Mouse (Mus musculus) G1E (cell line): ENCODE results near the gene Mecom.

Experiments
- CTCF ChIP-seq: IDR thresholded peaks from 2 replicates; pipeline ENCODE4 v1.5.1; 2012; ENCODE audit warnings: low read depth, low read length, inconsistent platforms, mixed read lengths
- GATA1 ChIP-seq: IDR thresholded peaks from 2 replicates; pipeline ENCODE4 v1.6.1; 2012; ENCODE audit warnings: borderline replicate concordance, low read length, inconsistent platforms, mixed read lengths

DNA sequence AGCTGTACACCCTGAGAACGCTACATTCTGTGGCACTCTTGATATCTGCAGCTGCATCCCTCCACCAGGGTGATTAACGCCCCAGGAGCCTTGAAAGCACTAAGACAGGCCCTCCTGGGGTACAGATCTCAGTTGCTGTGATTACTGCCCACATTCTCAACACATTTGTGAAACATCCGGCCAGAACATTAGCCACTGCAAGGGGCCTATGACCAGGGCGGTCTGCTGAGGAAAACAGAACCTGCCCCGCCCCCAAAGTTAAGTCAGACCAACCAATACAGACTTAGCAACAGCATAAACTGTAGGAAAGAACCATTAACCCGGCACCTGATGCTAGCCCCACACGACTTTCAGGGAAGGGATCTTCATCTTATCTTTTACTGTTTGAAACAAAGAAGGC is 109.8 kb downstream of the Mecom start:
- no peak for TF ChIP-seq CTCF
- TF ChIP-seq GATA1 = no peak
